Mouse (Mus musculus) activated CD4-positive, CD25-positive, alpha-beta regulatory T cell, adult 9 weeks (primary cell): ENCODE results near the gene Rgl2. TPM values are rescaled to one million over a fixed set of nuclear protein-coding genes. Genes with fewer than 3 reads are reported as not detected.

Experiments
- polyA plus RNA-seq: library from polyadenylated mRNA; unstranded; fragments of 100-300 nt; shearing (Covaris generic); gene quantifications from one replicate; pipeline ENCODE4 v1.2.1, GENCODE M21; 2017

The Rgl2 gene
- polyA plus RNA-seq: 135 TPM

GRCm38 (mm10) chr17:33929371-33930279, at the start of gene Rgl2:
Gene Rgl2 (plus strand): TSS chr17:33929543.

DNA sequence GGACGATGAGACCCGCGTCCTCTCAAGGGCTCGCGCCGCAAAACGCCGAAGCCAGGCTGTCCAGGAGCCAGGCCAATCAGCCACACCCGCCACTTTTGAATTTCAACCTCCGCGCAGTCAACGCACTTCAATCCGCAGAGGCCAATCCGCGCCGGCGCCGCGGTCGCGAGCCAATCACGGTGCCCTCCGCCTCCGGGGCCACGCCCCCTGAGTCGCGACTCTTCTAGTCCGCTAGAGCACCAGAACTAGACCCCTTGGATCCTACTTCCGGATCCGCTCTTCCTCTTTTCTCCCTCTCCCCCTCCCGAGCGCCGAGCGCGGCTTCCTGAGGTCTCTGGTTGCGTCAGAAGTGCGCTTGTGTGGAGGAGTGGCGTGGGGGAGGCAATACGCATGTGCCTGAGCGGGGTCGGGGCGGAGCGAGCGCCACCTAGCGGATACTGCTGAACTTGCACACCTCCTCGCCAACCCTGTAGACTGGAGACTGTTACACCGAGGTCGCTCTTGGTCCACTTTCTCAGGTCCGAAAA, 38.7 kb upstream of the Rgl2 start, which contains the start of gene Kifc1:
Gene Kifc1, minus strand, starts transcription at position 129 of the 527 bp plus-strand sequence.

GRCm38 (mm10) chr17:33904835-33905234, 24.5 kb upstream of the Rgl2 start, which contains the start of gene Platr17:
Gene Platr17 (plus strand): TSS chr17:33905135.

DNA sequence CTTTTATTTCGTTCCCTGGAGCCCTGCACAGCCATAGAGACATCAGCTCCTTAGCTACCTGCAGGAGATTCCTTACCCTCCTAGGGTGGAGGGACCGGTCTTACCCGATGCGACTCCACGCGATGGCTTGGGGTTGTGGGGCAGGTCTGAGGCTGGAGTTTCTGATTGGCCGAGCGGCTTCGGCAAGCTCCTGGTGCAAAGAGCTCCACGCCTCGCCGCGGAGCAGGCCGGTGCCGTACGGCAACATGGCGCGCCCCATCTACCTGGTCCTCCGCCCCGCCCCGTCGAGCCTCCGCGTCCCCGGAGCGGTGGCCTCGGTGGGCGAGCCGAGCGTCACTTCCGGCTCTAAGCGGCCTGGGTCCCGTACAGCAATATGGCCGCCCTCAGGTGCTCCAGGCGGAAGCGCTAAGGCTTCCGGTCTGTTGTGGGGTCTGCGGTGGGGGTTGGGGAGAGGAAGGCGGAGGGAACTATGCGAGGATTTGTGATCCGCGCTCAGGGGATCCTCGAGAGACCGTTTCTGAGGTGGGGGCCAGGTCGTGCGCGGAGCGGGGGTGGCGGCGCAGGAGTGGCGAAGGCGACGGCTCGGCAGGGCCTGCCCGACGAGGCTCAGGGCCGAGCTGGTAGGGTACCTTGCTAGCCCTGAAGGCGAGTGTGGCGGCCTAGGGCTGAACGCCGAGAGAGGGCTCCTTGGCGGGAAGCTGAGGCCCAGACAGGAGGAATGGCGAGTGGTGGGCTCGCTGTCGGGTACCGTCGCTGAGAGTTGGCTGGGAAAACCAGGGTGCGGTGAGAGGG, 20.1 kb upstream of the Rgl2 start, which contains the start of gene Daxx:
Gene Daxx, plus strand, starts transcription at position 338 of the 792 bp plus-strand sequence.

DNA sequence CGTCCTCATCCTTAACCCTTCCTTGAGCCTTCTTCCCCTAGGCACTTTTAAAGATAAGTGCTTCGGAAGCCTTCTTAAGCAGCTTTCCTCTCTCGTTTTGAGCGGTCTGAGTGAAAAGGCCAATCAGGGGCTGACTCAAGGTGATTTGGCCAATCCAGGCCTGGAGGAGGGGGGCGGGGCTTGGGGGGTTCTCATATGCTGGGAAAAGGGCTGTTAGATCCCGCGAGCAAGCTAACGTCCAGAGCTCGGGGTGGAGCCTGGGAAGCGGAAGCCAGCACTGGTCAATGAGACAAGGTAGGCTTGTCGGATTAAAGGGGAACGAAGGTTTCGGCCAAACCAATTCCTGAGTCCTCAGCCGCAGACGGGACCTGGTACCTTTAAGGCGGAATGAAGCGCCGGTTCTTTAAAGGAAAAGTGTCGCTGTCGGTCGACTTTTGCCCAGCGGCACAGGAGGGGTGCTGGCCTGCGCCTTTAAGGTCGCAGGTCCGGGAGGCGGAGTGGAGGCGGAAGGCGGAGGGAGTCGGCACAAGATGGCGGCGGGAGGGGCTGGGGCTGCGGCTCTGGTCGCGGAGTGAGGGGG, 13.6 kb upstream of the Rgl2 start, which contains the start of the genes Tapbp and Zbtb22:
Gene Tapbp, plus strand, starts transcription at position 229 of the 580 bp plus-strand sequence.
Gene Zbtb22, plus strand, starts transcription at position 234 of the 580 bp plus-strand sequence.

DNA sequence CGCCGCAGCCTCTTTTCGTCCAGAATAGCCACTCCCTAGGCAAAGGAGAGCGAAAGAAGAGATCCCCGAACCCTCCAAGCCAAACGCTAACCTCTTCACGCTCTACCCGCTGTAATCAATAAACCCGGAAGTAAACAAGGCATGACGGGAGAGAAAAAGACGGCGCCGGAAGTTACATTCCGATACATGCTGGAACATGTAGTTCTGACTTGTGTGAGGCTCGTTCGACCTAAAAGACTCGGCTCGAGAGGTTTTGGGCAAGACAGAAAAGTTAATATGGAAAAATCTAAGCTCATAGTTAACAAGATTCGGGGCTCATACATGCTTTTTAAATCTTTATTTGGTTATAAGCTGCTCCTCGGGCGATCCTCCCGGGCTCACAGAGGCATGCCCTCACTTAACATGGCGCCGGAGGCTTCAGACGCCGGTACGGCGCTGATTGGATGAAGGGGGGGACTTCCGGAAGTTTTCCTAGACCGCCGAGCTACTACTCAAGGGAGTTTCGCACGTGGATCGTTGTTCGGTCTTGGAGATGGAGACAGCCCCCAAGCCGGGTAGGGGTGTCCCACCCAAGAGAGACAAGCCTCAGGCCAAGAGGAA, 11.0 kb downstream of the Rgl2 start, which contains the start of the genes Pfdn6 and Wdr46:
Gene Pfdn6, minus strand, starts transcription at position 138 of the 600 bp plus-strand sequence.
Gene Wdr46, plus strand, starts transcription at position 455 of the 600 bp plus-strand sequence.

DNA sequence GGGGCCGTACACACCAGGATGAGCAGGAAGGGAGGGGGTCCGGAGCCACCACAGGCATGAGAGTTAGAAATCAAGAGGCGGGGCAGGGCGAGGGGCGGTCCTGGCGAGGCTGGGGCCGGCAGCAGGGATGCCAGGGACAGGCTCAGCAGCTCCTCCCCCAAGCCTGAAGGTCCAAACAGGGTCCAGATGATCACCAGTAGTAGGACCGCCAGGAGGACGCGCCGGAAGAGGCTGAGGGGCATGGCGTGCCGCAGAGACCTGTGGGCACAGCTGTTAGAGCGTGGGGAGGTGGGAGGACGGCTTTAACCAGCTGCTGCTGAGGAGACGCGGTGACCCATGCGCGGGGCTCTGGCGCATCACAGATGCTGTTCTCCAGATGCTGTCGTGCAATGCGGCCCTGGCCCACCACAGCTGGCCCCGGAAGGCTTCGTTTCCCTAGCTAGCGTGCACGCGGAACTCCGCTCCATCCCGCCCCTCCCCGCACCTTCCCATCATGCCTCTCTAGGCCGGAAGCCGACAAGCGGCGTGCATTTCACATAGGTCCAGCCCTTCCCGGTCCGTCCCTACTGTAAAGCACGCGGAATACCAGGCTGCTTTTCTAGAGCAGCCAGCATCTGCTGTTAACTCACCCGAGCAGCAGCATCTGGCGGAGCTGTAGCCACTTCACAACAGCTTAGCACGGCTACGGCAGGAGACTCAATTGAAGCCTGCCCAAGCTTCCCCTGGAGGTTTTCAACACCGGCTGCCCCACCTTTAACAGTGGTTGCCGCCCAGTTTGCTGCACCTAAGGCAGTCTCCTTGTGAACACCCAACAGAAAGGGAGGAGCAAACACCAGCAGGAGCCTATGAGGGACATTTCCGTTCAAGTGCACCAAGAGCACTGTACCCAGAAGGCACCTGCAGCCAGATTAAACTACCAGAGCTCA, 21.9 kb downstream of the Rgl2 start, which contains the start of gene B3galt4:
Gene B3galt4, minus strand, starts transcription at position 468 of the 926 bp plus-strand sequence.

DNA sequence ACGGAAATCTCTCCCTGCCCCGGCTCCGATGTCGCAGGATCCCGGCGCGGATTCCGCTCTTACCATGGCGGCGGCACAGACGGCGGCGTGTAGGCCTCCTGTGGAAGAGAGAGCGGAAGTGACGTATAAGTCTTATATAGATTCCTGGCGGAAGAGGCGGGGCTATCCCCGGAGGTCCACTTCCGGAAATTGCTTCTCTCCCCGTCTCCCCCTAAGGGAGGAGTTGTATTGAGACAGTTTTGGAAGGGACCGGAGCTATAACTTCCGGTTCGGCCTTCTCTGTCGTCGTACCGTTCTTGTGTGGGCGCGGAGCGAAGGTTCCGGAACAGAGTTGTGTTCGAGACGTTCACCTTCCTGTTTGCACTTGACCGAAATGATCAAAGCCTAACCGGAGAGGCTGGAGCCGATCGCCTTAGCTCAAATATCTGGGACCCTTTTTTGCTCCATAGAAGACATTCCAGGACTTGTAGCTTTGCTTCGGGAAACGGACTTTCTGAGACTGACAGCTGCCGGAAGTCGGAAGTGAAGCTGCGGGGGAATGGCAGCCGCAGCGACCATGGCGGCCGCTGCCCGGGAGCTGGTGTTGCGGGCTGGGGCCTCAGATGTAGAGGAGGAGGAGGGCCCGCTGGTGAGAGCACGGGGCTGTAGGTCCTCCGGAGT, 26.3 kb downstream of the Rgl2 start, which contains the start of the genes Vps52 and Rps18:
Gene Vps52, plus strand, starts transcription at position 258 of the 660 bp plus-strand sequence.
Gene Rps18, minus strand, starts transcription at position 447 of the 660 bp plus-strand sequence.

Other genes with a start within 250 kb of the Rgl2 start
- 416 TPM for gene Hnrnpm, start 242.7 kb upstream of the Rgl2 start, polyA plus RNA-seq
- gene March2, start 210.9 kb upstream of the Rgl2 start, polyA plus RNA-seq: 50.9 TPM
- gene Rab11b, start 169.0 kb upstream of the Rgl2 start, polyA plus RNA-seq: 298 TPM
- gene Angptl4, start 147.7 kb upstream of the Rgl2 start, polyA plus RNA-seq: 4.4 TPM
- gene Kank3, start 119.0 kb upstream of the Rgl2 start, polyA plus RNA-seq: 3.4 TPM
- gene Rps28, start 105.0 kb upstream of the Rgl2 start, polyA plus RNA-seq: 1,074 TPM
- gene Ndufa7, start 105.0 kb upstream of the Rgl2 start, polyA plus RNA-seq: 386 TPM
- gene Cd320, start 86.5 kb upstream of the Rgl2 start, polyA plus RNA-seq: 32.2 TPM
- not detected for gene Gm7029, start 55.7 kb upstream of the Rgl2 start, polyA plus RNA-seq
- gene Kifc1, start 38.9 kb upstream of the Rgl2 start, polyA plus RNA-seq: 8.5 TPM
- gene Platr17, start 24.4 kb upstream of the Rgl2 start, polyA plus RNA-seq: 5.0 TPM
- 132 TPM for gene Daxx, start 20.1 kb upstream of the Rgl2 start, polyA plus RNA-seq
- 697 TPM for gene Tapbp, start 13.6 kb upstream of the Rgl2 start, polyA plus RNA-seq
- gene Zbtb22, start 13.6 kb upstream of the Rgl2 start, polyA plus RNA-seq: 20.2 TPM
- gene Pfdn6, start 10.8 kb downstream of the Rgl2 start, polyA plus RNA-seq: 140 TPM
- 58.5 TPM for gene Wdr46, start 11.1 kb downstream of the Rgl2 start, polyA plus RNA-seq
- gene B3galt4, start 21.9 kb downstream of the Rgl2 start, polyA plus RNA-seq: 30.8 TPM
- 89.2 TPM for gene Vps52, start 26.3 kb downstream of the Rgl2 start, polyA plus RNA-seq
- gene Rps18, start 26.5 kb downstream of the Rgl2 start, polyA plus RNA-seq: 2,816 TPM
- gene H2-K1, start 70.8 kb downstream of the Rgl2 start, polyA plus RNA-seq: 13,533 TPM
- 21.4 TPM for gene Ring1, start 95.1 kb downstream of the Rgl2 start, polyA plus RNA-seq
- 41.5 TPM for gene H2-Ke6, start 98.5 kb downstream of the Rgl2 start, polyA plus RNA-seq
- gene Slc39a7, start 102.1 kb downstream of the Rgl2 start, polyA plus RNA-seq: 132 TPM
- gene Rxrb, start 102.3 kb downstream of the Rgl2 start, polyA plus RNA-seq: 22.6 TPM
- gene Col11a2, start 109.9 kb downstream of the Rgl2 start, polyA plus RNA-seq: 3.3 TPM
- 34.3 TPM for gene H2-Oa, start 162.8 kb downstream of the Rgl2 start, polyA plus RNA-seq
- gene H2-DMa, start 190.0 kb downstream of the Rgl2 start, polyA plus RNA-seq: 108 TPM
- gene Brd2, start 193.1 kb downstream of the Rgl2 start, polyA plus RNA-seq: 142 TPM
- gene H2-DMb2, start 213.8 kb downstream of the Rgl2 start, polyA plus RNA-seq: 5.1 TPM
- 4.3 TPM for gene H2-DMb1, start 223.5 kb downstream of the Rgl2 start, polyA plus RNA-seq